Mouse (Mus musculus): ENCODE results near the gene 9230112D13Rik. TPM values are rescaled to one million over a fixed set of nuclear protein-coding genes. Genes with fewer than 3 reads are reported as not detected.

9230112D13Rik gene
- not detected for total RNA-seq (2023)

DNA sequence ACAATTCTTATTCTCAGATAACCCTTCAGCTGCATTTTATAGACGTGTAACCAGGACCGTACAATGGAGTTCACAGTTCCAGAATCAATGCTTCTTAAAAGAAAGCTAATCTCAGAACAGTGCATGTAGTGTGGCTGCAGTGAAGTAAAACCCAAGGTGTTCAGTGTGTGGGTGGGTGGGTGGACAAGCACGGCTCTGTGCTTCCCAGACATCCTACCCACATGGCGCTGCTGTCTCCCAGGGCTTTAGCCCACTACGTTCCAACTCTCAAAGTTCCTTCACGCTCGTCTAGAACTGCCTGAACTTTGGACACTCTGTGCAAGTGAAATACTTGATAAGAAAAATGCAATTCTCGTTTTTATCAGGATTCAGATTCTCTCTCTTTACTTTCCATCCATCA lies at the start of gene 9230112D13Rik:
Gene 9230112D13Rik (minus strand): TSS at position 101 of the 400 bp plus-strand sequence.

DNA sequence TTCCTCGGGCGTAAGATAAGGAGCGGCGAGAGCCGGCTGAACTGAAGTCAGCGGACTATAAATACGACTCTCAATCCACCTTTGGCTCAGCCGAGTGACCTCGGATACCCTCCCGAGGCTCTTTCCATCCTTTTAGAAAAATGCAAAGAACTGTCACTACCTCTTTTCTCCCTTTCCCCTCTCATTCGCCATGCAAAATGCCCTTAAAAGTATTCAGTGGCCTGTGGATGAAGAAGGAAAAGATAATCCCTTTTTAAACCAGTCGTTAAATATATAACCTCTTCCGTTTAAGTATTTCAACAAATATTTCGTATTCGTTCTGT lies 19.3 kb downstream of the 9230112D13Rik start, which contains the start of gene Bmpr1a:
Gene Bmpr1a (minus strand): TSS at position 17 of the 323 bp plus-strand sequence.

Other genes with a start within 250 kb of the 9230112D13Rik start
- gene Shld2, start 212.3 kb downstream of the 9230112D13Rik start, total RNA-seq (2023) = 10 to 100 TPM; 30.7 to 37.1 TPM
- 100 to 1,000 TPM; 117 to 130 TPM for gene Glud1, start 212.1 kb downstream of the 9230112D13Rik start, total RNA-seq (2023)
- not detected for gene Fam25c, start 167.4 kb downstream of the 9230112D13Rik start, total RNA-seq (2023)
- gene Sncg, start 148.0 kb downstream of the 9230112D13Rik start, total RNA-seq (2023) = not detected
- not detected for gene Mmrn2, start 147.3 kb downstream of the 9230112D13Rik start, total RNA-seq (2023)
- gene Bmpr1a, start 19.5 kb downstream of the 9230112D13Rik start, total RNA-seq (2023) = not detected
- gene Ldb3, start 65.9 kb upstream of the 9230112D13Rik start, total RNA-seq (2023) = not detected
- gene Opn4, start 77.3 kb upstream of the 9230112D13Rik start, total RNA-seq (2023) = not detected
- gene Wapl, start 151.1 kb upstream of the 9230112D13Rik start, total RNA-seq (2023) = 10 to 100 TPM; 63.4 to 68.5 TPM

Measured in B cell, adult 67 days (primary cell).